Mouse (Mus musculus) heart, embryonic 14.5 days (tissue): Measurements from ENCODE around the gene Crat. TPM values are rescaled to one million over a fixed set of nuclear protein-coding genes. Genes with fewer than 3 reads are reported as not detected.

Experiments
- ATAC-seq: fragments of 200-750 bp; cut with Nextera tagmentation; 2 replicates; pipeline ENCODE4 v1.8.0; 2017; ENCODE audit warnings: low read depth, moderate TSS enrichment; ENCODE audit not compliant: insufficient number of reproducible peaks, insufficient read depth, low FRiP score
- H3K27ac ChIP-seq, 2 experiments: fragments of 200-500 bp in 1 of 2; fragments of 300-500 bp in 1 of 2; sonication (generic) in 1 of 2; replicated peaks in 1 of 2; 2 replicates each; pipeline ENCODE4 v1.5.1; 2012 to 2014; ENCODE audit warnings: low read depth in 2 of 2, low read length in 2 of 2, control low read depth in 1 of 2, mild to moderate bottlenecking in 1 of 2, mixed read lengths in 1 of 2; ENCODE audit not compliant: control insufficient read depth in 1 of 2, insufficient read depth in 1 of 2
- H3K27me3 ChIP-seq: fragments of 300-500 bp; sonication (generic); 2 replicates; pipeline ENCODE4 v1.6.1; 2014; ENCODE audit warnings: mild to moderate bottlenecking, low read length, control low read depth; ENCODE audit not compliant: control insufficient read depth, insufficient read depth
- H3K36me3 ChIP-seq: fragments of 300-500 bp; sonication (generic); 2 replicates; pipeline ENCODE4 v1.6.1; 2014; ENCODE audit warnings: mild to moderate bottlenecking, control low read depth, low read length, mixed read lengths; ENCODE audit not compliant: control insufficient read depth, insufficient read depth
- H3K4me1 ChIP-seq, 2 experiments: fragments of 200-500 bp in 1 of 2; fragments of 300-500 bp in 1 of 2; sonication (generic) in 1 of 2; 2 replicates each; pipeline ENCODE4 v1.6.1; 2012 to 2014; ENCODE audit warnings: low read length in 2 of 2, control low read depth in 1 of 2, mixed read lengths in 1 of 2; ENCODE audit not compliant: control insufficient read depth in 2 of 2, insufficient read depth in 2 of 2
- H3K4me2 ChIP-seq: fragments of 300-500 bp; sonication (generic); 2 replicates; pipeline ENCODE4 v1.6.1; 2014; ENCODE audit warnings: mild to moderate bottlenecking, low read length
- H3K4me3 ChIP-seq, 2 experiments: fragments of 200-500 bp in 1 of 2; fragments of 300-500 bp in 1 of 2; sonication (generic) in 1 of 2; 2 replicates each; pipeline ENCODE4 v1.5.1; 2012 to 2014; ENCODE audit warnings: low read length in 2 of 2, mild to moderate bottlenecking in 2 of 2, control low read depth in 1 of 2, low read depth in 1 of 2, moderate library complexity in 1 of 2; ENCODE audit not compliant: control insufficient read depth in 1 of 2, insufficient read depth in 1 of 2
- H3K9ac ChIP-seq: fragments of 300-500 bp; sonication (generic); 2 replicates; pipeline ENCODE4 v1.6.1; 2014; ENCODE audit warnings: mild to moderate bottlenecking, low read length
- H3K9me3 ChIP-seq: fragments of 300-500 bp; sonication (generic); 2 replicates; pipeline ENCODE4 v1.6.1; 2016; ENCODE audit warnings: low read length, control low read depth; ENCODE audit not compliant: control insufficient read depth
- WGBS: fragments of 180-500 bp; shearing (Covaris S2); extraction: QIAGEN DNeasy Blood & Tissue Kit; methylation state at CpG from one replicate; pipeline ENCODE4 v1.1.7; 2014; 5-methylcytosine and 5-hydroxymethylcytosine counted together
- polyA plus RNA-seq: library from polyadenylated mRNA; unstranded; fragments of >200 nt; fragmentation: Nextera tagmentation; extraction: Ambion mirVana; gene quantifications from 2 replicates; pipeline ENCODE4 v1.2.1, GENCODE M21; 2014

Gene Crat
- polyA plus RNA-seq, 1 experiment from 2014 or later, result 127 TPM

DNA sequence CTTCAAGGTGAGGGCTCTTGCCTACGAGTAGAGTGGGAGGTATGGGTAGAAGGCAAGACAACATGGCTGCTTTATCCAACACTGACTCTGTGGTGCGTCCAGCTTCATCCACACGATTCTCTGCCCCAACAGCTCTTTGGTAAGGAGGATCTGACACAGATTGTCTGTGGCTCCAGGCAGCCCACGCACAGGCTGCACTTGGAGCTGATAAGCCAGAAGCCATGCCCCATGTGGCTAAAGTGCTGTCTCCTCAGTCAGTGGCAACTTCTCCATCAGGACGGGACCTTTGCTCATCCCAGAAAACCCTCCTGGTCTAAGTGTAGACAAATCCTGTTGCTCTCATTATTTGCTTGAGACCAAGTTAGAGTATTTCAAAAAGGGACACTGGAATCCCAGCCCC lies 39.0 kb upstream of the Crat start:
- WGBS, result 51% methylated on average over 5 of the region's 5 CpGs
- no peak for ATAC-seq
- H3K36me3 ChIP-seq, result peaks cover 30% of the 10 kb centered on the region

GRCm38 (mm10) chr2:30453570-30453969 lies 38.0 kb upstream of the Crat start:
- Histone ChIP-seq H3K27ac (no peak overlapping the region), H3K27me3 (no peaks in the 10 kb centered on the region), H3K4me1 (peaks cover 18 to 19% of the 10 kb centered on the region in 2 experiments), H3K4me3 (no peak overlapping the region), H3K9me3 (peaks cover 4% of the 10 kb centered on the region), H3K36me3 (peaks cover 41% of the 10 kb centered on the region), H3K9ac (no peak overlapping the region), H3K4me2 (no peak overlapping the region)
- WGBS, result 85% methylated on average over 3 of the region's 3 CpGs
- no peak for ATAC-seq

More for the DNA sequence above, 39.0 kb upstream of the Crat start:
- Histone ChIP-seq H3K4me3 (no peak overlapping the region), H3K27me3 (no peaks in the 10 kb centered on the region), H3K4me1 (peaks cover 18 to 19% of the 10 kb centered on the region in 2 experiments), H3K9me3 (peaks cover 4% of the 10 kb centered on the region), H3K4me2 (no peak overlapping the region), H3K27ac (no peak overlapping the region), H3K9ac (no peak overlapping the region)

GRCm38 (mm10) chr2:30451525-30451924 lies 35.9 kb upstream of the Crat start:
- 77% methylated on average over 3 of the region's 3 CpGs for WGBS
- H3K36me3 ChIP-seq, result peaks cover 60% of the 10 kb centered on the region

DNA sequence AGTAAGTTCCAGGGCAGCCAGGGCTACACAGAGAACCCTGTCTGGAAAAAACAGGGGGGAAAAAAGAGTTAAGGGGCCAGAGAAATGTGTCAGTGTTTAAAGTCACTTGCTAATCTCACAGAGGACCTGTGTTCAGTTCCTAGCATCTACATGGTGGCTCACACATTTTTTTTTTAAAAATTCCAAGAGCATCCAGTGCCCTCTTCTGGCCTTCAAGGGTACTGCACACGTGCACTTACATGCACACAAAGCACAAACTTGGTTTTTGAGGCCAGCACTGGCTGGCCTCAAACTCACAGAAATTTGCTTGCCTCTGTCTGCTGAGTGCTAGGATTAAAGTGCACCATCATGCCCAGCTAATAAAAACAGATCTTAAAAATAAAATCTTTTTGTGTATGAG lies 34.9 kb upstream of the Crat start:
- H3K4me3 ChIP-seq, result no peak overlapping the region
- no peaks in the 10 kb centered on the region for H3K27me3 ChIP-seq
- H3K27ac ChIP-seq, result no peak overlapping the region
- peaks cover 12 to 16% of the 10 kb centered on the region in 2 experiments for H3K4me1 ChIP-seq
- ATAC-seq, result no peak
- 59% methylated on average over 1 of the region's 1 CpGs for WGBS
- no peak overlapping the region for H3K9ac ChIP-seq
- peaks cover 4% of the 10 kb centered on the region for H3K9me3 ChIP-seq
- H3K36me3 ChIP-seq, result peaks cover 70% of the 10 kb centered on the region
- H3K4me2 ChIP-seq, result no peak overlapping the region

More at GRCm38 (mm10) chr2:30451525-30451924, 35.9 kb upstream of the Crat start:
- peaks cover 4% of the 10 kb centered on the region for H3K9me3 ChIP-seq
- no peak overlapping the region for H3K4me2 ChIP-seq
- H3K4me1 ChIP-seq, result peaks cover 11 to 16% of the 10 kb centered on the region in 2 experiments; a peak in 3 of 4 replicates
- H3K9ac ChIP-seq, result no peak overlapping the region
- no peaks in the 10 kb centered on the region for H3K27me3 ChIP-seq
- no peak overlapping the region for H3K27ac ChIP-seq
- H3K4me3 ChIP-seq, result no peak overlapping the region
- no peak for ATAC-seq

- 0 out of 4 replicates have a peak overlapping the region, but pooled peaks of 1 of the 2 experiments have one; percentile 3 for H3K27ac ChIP-seq
- peaks cover 4% of the 10 kb centered on the region for H3K9me3 ChIP-seq
- no peak overlapping the region for H3K4me3 ChIP-seq
- no peak overlapping the region for H3K4me2 ChIP-seq
- H3K4me1 ChIP-seq, result peaks cover 27 to 38% of the 10 kb centered on the region in 2 experiments
- no peaks in the 10 kb centered on the region for H3K27me3 ChIP-seq
- H3K36me3 ChIP-seq, result peaks cover 80% of the 10 kb centered on the region
- WGBS, result 89% methylated on average over 7 of the region's 7 CpGs
- no peak overlapping the region for H3K9ac ChIP-seq
- no peak for ATAC-seq
Measured at GRCm38 (mm10) chr2:30448371-30448770, 32.8 kb upstream of the Crat start.

DNA sequence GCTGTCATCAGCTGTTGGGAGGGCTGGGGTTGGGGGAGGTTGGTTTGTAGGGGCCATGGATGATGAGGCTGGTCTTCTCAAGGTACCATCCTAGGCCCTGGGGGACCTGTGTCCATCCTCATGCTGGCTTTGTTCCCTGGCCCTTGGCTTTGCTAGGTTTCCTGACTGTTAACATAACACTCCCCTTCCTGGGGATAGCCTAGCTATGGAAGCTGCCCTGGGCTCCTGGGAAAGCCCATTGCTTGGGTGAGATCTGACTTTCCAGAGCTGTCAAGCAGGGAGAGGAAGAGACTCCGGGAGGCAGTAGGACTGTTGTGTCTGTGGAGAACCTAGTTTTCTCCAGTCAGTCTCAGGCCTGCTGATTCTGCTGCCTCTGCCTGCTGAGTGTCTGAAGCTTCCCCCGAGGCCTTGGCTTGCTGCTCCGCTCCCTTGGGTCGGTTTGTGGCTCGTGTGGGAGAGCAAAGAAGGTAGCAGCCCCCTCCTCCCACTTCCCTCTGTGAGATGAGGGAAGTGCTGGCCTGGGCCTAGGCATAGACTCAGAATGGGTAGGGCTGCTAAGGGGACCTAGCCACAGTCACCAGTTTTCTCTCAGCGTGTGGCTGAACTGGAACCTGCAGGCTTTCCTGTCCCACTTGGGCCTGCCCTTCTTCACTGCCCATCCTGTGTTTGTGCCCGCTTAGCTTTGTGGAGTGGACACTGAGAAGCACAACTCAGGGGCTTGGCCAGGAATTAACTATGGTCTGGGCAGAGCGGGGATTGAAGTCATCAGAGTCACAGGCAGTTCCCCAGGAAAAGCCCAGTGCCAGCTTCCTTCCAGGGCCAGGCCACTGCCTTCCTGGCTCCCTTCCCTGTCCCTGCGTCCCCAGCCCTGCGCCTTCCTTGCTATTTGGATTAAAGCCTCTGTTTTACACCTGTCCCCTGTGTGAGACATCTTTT lies 31.5 kb upstream of the Crat start:
- H3K27ac ChIP-seq, result peak overlapping the region; percentile 55 to 98; a peak in 3 of 4 replicates
- H3K27me3 ChIP-seq, result no peaks in the 10 kb centered on the region
- H3K36me3 ChIP-seq, result peaks cover 83% of the 10 kb centered on the region
- WGBS, result 68% methylated on average over 10 of the region's 10 CpGs
- peaks cover 4% of the 10 kb centered on the region for H3K9me3 ChIP-seq
- H3K4me1 ChIP-seq, result peaks cover 40 to 50% of the 10 kb centered on the region in 2 experiments
- H3K4me2 ChIP-seq, result no peak overlapping the region
- H3K4me3 ChIP-seq, result no peak overlapping the region
- ATAC-seq, result no peak
- H3K9ac ChIP-seq, result peak overlapping the region; percentile 30; the same call in 1 of the 2 replicates

GRCm38 (mm10) chr2:30445312-30445711 lies 29.7 kb upstream of the Crat start:
- H3K9me3 ChIP-seq, result peaks cover 3% of the 10 kb centered on the region
- H3K4me1 ChIP-seq, result peaks cover 54 to 64% of the 10 kb centered on the region in 2 experiments
- H3K9ac ChIP-seq, result peak overlapping the region; percentile 54
- no peak overlapping the region for H3K4me3 ChIP-seq
- H3K27ac ChIP-seq, result peak overlapping the region; percentile 77 to 98
- H3K27me3 ChIP-seq, result no peaks in the 10 kb centered on the region
- H3K36me3 ChIP-seq, result peaks cover 74% of the 10 kb centered on the region
- WGBS, result 14% methylated on average over 2 of the region's 2 CpGs
- ATAC-seq, result no peak
- peak overlapping the region; percentile 31 for H3K4me2 ChIP-seq
